Mouse (Mus musculus) embryonic facial prominence, embryonic 10.5 days (tissue): ENCODE data around the gene Gm21887. TPM values are rescaled to one million over a fixed set of nuclear protein-coding genes. Genes with fewer than 3 reads are reported as not detected.
"Not testable (repeated sequence)": the region's sequence is repeated elsewhere in the genome, so short reads cannot be mapped to it uniquely, and the experiment has no call there.

Experiments
- DNase-seq: peaks from one replicate; pipeline ENCODE4 v3.0.0-alpha.2; 2017; ENCODE audit warnings: low spot score
- H3K27ac ChIP-seq: fragments of 300-500 bp; sonication (generic); replicated peaks from 2 replicates; pipeline ENCODE4 v1.5.1; 2016; ENCODE audit warnings: mild to moderate bottlenecking
- H3K27me3 ChIP-seq: fragments of 300-500 bp; sonication (generic); replicated peaks from 2 replicates; pipeline ENCODE4 v1.6.1; 2016; ENCODE audit warnings: low read depth, mild to moderate bottlenecking; ENCODE audit not compliant: poor library complexity, severe bottlenecking
- H3K36me3 ChIP-seq: fragments of 300-500 bp; sonication (generic); replicated peaks from 2 replicates; pipeline ENCODE4 v1.6.1; 2016; ENCODE audit warnings: mild to moderate bottlenecking, moderate library complexity
- H3K4me1 ChIP-seq: fragments of 300-500 bp; sonication (generic); 2 replicates; pipeline ENCODE4 v1.6.1; 2016
- H3K4me3 ChIP-seq: fragments of 300-500 bp; sonication (generic); 2 replicates; pipeline ENCODE4 v1.5.1; 2016; ENCODE audit warnings: mild to moderate bottlenecking, moderate library complexity
- H3K9me3 ChIP-seq: fragments of 300-500 bp; sonication (generic); 2 replicates; pipeline ENCODE4 v1.6.1; 2016; ENCODE audit warnings: mild to moderate bottlenecking
- WGBS: fragments of 180-500 bp; shearing (Covaris S2); methylation state at CpG from one replicate; pipeline ENCODE4 v1.1.7; 2016; 5-methylcytosine and 5-hydroxymethylcytosine counted together
- polyA plus RNA-seq: library from polyadenylated mRNA; unstranded; fragments of >200 nt; fragmentation: Nextera tagmentation; extraction: Ambion mirVana; gene quantifications from 2 replicates; pipeline ENCODE4 v1.2.1, GENCODE M21; 2016

Gm21887 gene
- polyA plus RNA-seq, 1 experiment from 2014 or later, result 259 TPM

DNA sequence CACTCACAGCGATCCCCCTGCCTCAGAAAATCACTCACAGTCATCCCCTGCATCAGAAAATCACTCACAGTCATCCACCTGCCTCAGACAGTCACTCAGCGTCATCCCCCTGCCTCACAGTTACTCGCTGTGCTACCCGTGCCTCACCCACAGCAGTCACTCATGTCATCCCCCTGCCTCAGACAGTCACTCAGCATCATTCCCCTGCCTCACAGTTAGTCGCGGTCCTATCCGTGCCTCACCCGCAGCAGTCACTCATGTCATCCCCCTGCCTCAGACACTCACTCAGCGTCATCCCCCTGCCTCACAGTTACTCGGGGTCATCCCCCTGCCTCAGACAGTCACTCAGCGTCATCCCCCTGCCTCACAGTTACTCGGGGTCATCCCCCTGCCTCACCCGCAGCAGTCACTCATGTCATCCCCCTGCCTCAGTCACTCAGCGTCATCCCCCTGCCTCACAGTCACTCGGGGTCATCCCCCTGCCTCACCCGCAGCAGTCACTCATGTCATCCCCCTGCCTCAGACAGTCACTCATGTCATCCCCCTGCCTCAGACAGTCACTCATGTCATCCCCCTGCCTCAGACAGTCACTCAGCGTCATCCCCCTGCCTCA lies 13.4 kb upstream of the Gm21887 start:
- not testable (repeated sequence) for H3K4me1 ChIP-seq, H3K36me3 ChIP-seq, H3K27me3 ChIP-seq, H3K4me3 ChIP-seq, DNase-seq, H3K27ac ChIP-seq
- peaks cover 11% of the 10 kb centered on the region for H3K9me3 ChIP-seq
- WGBS, result 0% methylated on average over 3 of the region's 17 CpGs

DNA sequence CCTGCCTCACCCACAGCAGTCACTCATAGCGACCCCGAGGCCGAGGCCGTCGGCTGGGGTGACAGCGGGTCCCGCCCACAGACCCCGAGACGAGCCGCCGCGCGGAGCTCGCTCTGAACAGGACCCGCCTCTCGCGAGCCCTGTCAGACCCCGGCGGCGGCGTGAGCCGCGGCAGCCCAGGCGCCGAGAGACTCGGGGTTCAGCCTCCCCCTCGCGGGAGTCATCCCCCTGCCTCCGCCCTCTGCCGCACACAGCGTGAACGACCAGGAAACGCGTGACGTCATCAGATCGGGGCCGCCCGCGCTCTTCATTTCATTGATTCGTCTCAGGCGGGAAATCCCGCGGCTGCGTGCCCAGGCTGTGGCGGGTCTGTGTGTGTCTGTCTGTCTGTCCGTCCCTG lies 12.5 kb upstream of the Gm21887 start:
- no CpG with 5 or more reads among the region's 46 CpGs for WGBS
- DNase-seq, H3K4me3 ChIP-seq: not testable (repeated sequence)

GRCm38 (mm10) chrX:169997456-169997853 lies 12.0 kb upstream of the Gm21887 start:
- Histone ChIP-seq H3K9me3 (peaks cover 13% of the 10 kb centered on the region), H3K27ac (peak overlapping the region; percentile 59), H3K4me3 (peak overlapping the region; percentile 51)
- not testable (repeated sequence) for H3K36me3 ChIP-seq, DNase-seq, H3K4me1 ChIP-seq, H3K27me3 ChIP-seq
- 23% methylated on average over 26 of the region's 40 CpGs for WGBS

More for the DNA sequence above, 12.5 kb upstream of the Gm21887 start:
- H3K4me1 ChIP-seq, H3K27ac ChIP-seq, H3K36me3 ChIP-seq, H3K27me3 ChIP-seq: not testable (repeated sequence)
- peaks cover 13% of the 10 kb centered on the region for H3K9me3 ChIP-seq

DNA sequence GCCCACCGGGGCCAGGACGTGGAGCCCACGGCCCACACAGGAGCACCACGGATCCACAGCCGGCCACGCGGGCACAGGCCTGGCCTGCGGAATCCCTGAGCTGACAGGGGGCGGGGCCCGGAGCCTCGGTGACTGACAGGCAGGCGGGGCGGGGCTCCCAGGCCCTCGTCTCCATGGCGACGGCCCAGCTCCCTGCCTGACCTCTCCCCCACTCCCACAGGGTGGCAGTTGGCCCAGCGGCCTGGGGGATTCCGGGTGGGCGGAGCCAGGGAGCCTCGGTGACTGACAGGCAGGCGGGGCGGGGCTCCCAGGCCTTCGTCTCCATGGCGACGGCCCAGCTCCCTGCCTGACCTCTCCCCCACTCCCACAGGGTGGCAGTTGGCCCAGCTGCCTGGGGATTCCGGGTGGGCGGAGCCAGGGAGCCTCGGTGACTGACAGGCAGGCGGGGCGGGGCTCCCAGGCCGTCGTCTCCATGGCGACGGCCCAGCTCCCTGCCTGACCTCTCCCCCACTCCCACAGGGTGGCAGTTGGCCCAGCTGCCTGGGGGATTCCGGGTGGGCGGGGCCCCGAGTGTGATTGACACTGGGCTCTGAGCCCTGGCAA lies 11.5 kb upstream of the Gm21887 start:
- not testable (repeated sequence) for H3K36me3 ChIP-seq, H3K27me3 ChIP-seq, H3K4me1 ChIP-seq
- peak overlapping the region; percentile 51 for H3K4me3 ChIP-seq
- WGBS, result 15% methylated on average over 26 of the region's 37 CpGs
- peak; percentile 76 for DNase-seq
- H3K27ac ChIP-seq, result peak overlapping the region; percentile 59
- H3K9me3 ChIP-seq, result peaks cover 10% of the 10 kb centered on the region

- H3K36me3 ChIP-seq, H3K27me3 ChIP-seq, H3K4me1 ChIP-seq, H3K4me3 ChIP-seq, DNase-seq, H3K27ac ChIP-seq: not testable (repeated sequence)
- peaks cover 10% of the 10 kb centered on the region for H3K9me3 ChIP-seq
- WGBS, result 18% methylated on average over 2 of the region's 4 CpGs
These were observed 10.8 kb upstream of the Gm21887 start for GRCm38 (mm10) chrX:169998559-169999219.

DNA sequence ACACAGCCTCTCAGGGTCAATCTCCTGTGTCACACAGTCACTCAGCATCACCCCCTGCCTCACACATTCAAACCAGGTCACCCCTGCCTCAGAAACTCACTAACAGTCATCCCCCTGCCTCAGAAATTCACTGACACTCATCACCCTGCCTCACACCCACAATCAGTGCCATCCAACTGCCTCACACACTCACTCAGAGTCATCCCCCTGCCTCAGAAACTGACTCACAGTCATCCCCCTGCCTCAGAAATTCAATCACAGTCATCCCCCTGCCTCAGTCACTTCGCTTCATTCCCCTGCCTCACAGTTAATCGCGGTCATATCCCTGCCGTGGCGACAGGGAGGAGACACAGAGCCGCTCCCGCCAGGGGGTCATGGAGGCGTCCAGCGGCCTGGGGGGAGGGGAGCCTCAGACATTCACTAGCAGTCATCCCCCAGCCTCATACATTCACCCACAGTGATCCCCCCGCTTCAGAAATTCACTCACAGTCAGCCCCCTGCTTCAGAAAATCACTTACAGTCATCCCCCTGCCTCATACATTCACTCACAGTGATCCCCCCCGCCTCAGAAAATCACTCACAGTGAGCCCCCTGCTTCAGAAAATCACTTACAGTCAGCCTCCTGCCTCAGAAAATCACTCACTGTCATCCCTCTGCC lies 10.1 kb upstream of the Gm21887 start:
- not testable (repeated sequence) for H3K27me3 ChIP-seq, H3K27ac ChIP-seq, H3K4me1 ChIP-seq, H3K36me3 ChIP-seq, H3K4me3 ChIP-seq
- peaks cover 14% of the 10 kb centered on the region for H3K9me3 ChIP-seq
- DNase-seq, result peak; percentile 16
- 28% methylated on average over 10 of the region's 11 CpGs for WGBS

GRCm38 (mm10) chrX:169999912-170000641 lies 9.4 kb upstream of the Gm21887 start:
- H3K27me3 ChIP-seq, H3K4me3 ChIP-seq, H3K4me1 ChIP-seq, H3K27ac ChIP-seq, DNase-seq, H3K36me3 ChIP-seq: not testable (repeated sequence)
- WGBS, result 0% methylated on average over 3 of the region's 3 CpGs
- H3K9me3 ChIP-seq, result peaks cover 15% of the 10 kb centered on the region

DNA sequence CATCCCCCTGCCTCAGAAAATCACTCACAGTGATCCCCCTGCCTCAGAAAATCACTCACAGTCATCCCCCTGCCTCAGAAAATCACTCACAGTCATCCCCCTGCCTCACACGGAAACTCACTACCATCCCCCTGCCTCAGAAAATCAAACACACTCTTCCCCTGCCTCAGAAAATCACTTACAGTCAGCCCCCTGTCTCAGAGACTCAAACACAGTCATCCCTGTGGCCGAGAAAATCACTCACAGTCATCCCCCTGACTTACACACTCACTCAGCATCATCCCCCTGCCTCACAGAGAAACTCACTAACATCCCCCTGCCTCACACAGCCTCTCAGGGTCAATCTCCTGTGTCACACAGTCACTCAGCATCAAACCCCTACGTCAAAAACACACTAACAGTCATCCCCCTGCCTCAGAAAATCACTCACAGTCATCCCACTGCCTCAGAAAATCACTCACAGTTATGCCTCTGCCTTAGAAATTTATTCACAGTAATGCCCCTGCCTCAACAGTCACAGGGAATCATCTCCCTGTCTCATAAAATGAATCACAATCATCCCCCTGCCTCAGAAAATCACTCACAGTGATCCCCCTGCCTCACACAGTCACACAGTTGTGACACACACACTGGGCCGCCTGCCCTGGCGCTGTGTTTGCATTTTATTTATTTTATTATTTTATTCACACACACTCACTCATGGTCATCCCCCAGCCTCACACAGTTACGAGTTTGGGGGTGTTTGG lies 8.6 kb upstream of the Gm21887 start:
- 36% methylated on average over 6 of the region's 6 CpGs for WGBS
- peak; percentile 10 for DNase-seq
- H3K36me3 ChIP-seq, H3K4me3 ChIP-seq, H3K27me3 ChIP-seq: not testable (repeated sequence)
- peak overlapping the region; percentile 36 for H3K27ac ChIP-seq
- H3K4me1 ChIP-seq, result peaks cover 11% of the 10 kb centered on the region
- peaks cover 20% of the 10 kb centered on the region for H3K9me3 ChIP-seq

DNA sequence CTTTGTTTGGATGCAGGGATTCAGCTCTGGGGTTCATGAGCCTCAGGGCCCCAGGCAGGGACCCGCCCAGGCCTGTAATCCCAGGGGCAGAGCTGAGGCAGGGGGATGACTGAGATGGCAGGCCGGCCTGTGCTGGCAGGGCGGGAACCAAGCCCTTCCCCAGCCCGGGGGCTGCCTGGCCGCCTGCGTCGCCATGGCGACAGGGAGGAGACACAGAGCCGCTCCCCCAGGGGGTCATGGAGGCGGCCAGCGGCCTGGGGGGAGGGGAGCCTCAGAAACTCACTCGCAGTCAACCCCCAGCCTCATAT lies 8.1 kb upstream of the Gm21887 start:
- not testable (repeated sequence) for H3K27me3 ChIP-seq, DNase-seq, H3K4me3 ChIP-seq, H3K36me3 ChIP-seq
- Histone ChIP-seq H3K4me1 (peaks cover 11% of the 10 kb centered on the region), H3K9me3 (peaks cover 21% of the 10 kb centered on the region), H3K27ac (peak overlapping the region; percentile 36)
- 42% methylated on average over 5 of the region's 12 CpGs for WGBS

GRCm38 (mm10) chrX:170002510-170003197 lies 6.8 kb upstream of the Gm21887 start:
- H3K4me3 ChIP-seq, H3K27me3 ChIP-seq, H3K36me3 ChIP-seq, H3K27ac ChIP-seq, DNase-seq: not testable (repeated sequence)
- Histone ChIP-seq H3K9me3 (peaks cover 30% of the 10 kb centered on the region), H3K4me1 (peaks cover 15% of the 10 kb centered on the region)
- 43% methylated on average over 16 of the region's 18 CpGs for WGBS

DNA sequence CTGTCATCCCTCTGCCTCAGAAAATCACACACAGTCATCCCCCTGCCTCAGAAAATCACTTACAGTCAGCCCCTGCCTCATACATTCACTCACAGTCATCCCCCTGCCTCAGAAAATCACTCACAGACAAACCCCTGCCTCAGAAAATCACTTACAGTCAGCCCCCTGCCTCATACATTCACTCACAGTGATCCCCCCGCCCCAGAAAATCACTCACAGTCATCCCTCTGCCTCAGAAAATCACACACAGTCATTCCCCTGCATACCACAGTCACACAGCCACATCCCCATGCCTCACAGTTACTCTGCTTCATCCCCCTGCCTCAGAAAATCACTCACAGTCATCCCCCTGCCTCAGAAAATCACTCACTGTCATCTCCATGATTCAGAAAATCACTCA lies 5.9 kb upstream of the Gm21887 start:
- WGBS, result 26% methylated on average over 1 of the region's 1 CpGs
- H3K4me3 ChIP-seq, DNase-seq, H3K36me3 ChIP-seq, H3K27ac ChIP-seq, H3K27me3 ChIP-seq: not testable (repeated sequence)
- Histone ChIP-seq H3K9me3 (peaks cover 39% of the 10 kb centered on the region), H3K4me1 (peaks cover 23% of the 10 kb centered on the region)
